Mouse (Mus musculus): ENCODE data around the gene Ryr3.

- no peak for TF ChIP-seq POLR2A (IDR thresholded peaks at IDR 0.05; ENCODE audit: insufficient read depth, low read depth, low read length)
- TF ChIP-seq CTCF (IDR thresholded peaks at IDR 0.05; ENCODE audit: insufficient read depth, low read depth, low read length), result no peak
Observed at GRCm38 (mm10) chr2:112842877-112843276, 374.0 kb downstream of the Ryr3 start.

All from olfactory bulb, adult 2 months (tissue).